Mouse (Mus musculus) layer of hippocampus, adult 8-10 months (tissue): ENCODE measurements around the gene Phldb1. TPM values are rescaled to one million over a fixed set of nuclear protein-coding genes. Genes with fewer than 3 reads are reported as not detected.
A peak's percentile ranks its signal among the peaks of the same experiment; 100 is the strongest.
"Not testable (repeated sequence)": the region's sequence is repeated elsewhere in the genome, so short reads cannot be mapped to it uniquely, and the experiment has no call there.

Source experiments
- DNase-seq, 2 experiments: peaks; one replicate each; pipeline ENCODE4 v3.0.0; 2022; ENCODE audit warnings: low spot score in 2 of 2
- total RNA-seq, 4 experiments: library from RNA; stranded (reverse); gene quantifications; 2 replicates each; pipeline ENCODE4 v1.2.4; 2022

The Phldb1 gene
- total RNA-seq = 100 to 1,000 TPM in 2 of 4 experiments, 10 to 100 TPM in 2; 84.1 to 114 (median 102) TPM

DNA sequence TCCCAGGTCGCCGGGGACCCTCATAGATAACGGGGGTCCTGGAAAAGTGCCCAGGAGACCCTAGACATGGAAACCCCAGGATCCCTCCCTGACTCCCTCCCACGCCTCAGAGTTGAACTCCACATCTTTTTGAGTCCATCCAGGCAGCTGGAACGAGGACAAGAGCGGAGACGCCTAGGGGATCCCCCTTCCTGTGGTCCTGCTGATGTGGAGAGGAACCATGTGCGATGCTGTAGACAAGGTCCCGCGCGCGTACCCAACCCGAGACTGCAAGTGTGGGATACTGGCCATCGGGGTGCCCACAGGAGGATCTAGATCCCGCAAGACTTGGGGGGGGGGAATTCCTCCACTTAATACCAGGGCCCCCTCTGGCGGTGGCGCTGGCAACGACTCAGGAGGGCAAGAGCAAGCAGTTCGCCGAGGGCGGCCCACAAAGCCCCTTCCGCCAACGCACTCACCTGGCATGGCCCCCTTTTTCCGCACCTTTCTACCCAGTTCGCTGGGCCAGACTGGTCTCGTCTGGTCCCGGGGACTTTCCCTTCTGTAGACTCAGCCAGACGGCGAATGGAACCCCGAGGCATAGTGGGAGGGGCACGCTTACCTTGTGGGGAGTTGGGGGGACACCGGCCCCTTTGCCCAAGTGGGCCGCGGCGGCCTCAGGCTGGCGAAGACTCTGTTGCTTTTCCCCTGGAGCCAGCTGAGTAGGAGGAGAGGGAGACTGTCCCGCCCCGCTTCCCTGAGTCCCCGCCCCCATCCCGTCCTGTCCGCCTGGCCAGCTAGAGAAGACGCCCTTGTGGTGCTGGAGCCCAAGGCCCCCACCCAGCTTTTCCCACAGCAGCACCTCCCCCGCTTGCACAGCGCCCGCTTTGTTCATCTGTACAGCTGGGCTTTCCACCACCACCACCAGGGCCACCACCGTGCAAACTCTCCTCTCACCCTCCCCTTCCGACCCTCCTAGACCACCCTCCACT lies at the start of gene Phldb1:
Gene Phldb1, minus strand, starts transcription at position 675 of the 971 bp plus-strand sequence.
- DNase-seq = peak in 1 of 2 experiments; percentile 71

DNA sequence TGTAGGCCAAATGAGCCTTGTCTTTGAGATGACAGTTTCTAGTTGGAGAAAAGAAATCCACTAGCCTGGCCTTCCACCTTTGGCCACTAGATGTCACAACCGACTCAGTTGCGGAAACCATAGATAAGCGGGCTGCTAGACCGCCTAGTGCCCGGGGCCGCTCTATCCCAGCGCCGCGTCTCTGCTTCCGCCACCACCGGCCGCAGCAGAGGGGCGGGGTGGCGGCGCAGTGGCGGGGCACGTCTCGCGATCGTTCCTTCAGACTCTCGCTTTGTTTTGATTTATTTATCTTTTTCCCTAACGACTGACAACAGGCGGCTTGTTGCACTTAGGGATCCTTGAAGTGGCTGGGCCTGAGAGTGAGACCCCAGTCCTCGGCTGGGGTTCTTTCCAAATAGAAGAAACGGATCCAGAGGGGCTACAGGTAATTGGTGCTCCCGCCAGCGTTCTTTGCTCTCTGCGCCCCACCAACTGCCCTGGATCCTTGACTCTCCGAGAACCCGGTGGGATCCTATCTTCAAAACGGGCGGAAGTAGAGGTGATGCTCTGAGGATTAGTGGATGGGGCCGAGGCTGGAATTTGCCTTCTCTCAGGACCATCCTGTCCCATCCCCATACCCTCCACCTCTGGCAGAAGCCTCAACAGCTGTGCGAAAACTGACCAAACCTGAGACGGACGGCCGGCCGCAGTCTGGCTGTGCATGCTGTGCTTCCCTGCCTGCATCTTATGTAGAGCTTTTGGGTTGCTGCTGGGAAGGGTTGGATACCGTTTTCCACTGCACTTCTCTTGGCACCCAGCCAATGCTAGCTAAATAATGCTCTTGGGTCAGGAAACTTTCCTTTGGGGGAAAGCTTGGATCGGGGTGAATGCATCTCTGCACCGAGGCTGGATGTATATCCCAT lies 38.0 kb upstream of the Phldb1 start:
- DNase-seq = peak; percentile 89 to 94

DNA sequence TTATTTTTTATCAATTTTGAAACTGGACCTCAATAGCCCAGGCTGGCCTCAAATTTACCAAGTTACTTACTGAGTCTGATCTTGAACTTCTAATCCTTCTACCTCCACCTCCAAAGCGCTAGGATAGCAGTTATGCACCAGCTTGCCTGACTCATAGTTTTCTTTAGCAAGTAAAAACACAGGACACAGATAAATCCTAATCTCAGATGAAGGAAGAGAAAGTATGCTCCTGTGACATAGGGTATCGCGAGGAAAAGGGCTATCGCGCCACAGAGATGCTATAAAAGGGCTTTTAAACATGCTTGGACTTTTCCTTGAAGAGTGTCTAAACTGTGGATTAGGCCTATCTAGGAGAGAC lies 37.4 kb upstream of the Phldb1 start:
- no peak for DNase-seq

DNA sequence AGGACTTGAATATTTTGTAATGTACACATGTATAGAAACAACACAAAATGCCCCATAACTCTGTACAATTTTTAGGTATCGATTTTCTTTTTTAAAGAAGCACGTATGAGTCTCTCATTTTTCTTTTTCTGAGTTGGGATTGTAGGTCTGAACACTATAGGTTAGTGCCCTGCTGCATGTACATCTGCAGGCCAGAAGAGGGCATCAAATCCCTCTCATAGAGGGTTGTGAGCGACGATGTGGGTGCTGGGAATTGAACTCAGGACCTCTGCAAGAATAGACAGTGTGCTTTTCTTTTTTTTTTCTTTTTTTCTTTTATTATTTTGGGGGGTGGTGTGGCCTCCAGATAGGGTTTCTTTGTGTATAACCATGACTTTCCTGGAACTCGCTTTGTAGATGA lies 36.4 kb upstream of the Phldb1 start:
- no peak for DNase-seq

DNA sequence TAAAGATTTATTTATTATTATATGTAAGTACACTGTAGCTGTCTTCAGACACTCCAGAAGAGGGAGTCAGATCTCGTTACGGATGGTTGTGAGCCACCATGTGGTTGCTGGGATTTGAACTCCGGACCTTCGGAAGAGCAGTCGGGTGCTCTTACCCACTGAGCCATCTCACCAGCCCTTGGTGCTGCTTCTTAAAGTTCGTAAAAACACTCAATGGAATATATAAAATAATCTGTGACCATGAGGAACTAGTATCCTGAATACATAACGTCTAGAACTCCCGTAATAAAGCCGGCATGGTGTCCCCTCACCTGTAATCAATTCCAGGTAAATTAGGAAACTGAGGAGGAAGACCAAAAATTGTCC lies 33.0 kb upstream of the Phldb1 start:
- not testable (repeated sequence) for DNase-seq

DNA sequence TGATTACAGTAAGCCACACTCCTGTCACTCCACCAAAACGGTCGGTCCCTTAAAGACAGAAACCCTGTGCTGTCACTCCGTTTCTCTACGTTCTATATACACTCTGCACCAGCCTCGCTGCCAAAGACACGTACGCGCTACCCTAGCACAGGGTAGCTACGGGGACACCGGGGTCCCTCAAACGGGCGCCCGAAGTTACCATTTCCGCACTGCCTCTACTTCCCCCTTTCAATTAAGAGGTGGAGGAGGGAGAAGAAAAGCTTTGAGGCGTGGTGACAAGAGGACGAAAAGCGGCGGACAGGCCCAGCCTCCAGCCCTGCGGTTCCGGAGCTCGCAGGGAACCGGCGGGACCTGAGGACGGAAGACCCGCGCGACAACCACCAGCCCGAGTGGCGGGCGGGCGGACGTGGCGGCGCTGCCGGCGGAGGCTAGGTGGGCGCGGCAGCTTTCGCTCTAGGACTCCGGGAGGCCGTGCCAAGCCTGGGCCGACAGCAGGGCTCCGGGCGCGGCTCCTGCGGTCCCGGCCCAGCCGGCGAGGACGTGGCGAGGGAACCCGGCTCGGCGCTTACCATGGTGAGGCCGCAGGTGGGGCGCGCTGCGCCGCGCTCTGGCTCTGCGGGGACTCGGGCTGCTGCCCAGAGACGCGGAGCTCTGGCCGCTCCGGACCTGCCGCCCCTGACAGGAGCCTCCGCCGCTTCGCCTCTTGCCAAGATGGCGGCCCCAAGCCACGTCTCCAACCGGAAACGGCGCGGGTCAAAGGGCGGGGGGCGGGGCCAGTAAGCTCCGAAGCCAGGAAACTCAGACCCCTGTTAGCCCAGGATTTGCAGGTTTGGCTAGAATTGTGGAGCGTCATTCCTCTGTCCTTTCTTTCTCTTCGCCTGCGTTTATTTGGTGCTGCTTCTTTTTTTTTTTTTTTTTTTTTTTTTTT lies 32.4 kb upstream of the Phldb1 start, which contains the start of the genes Arcn1 and Ift46:
Gene Arcn1, minus strand, starts transcription at position 745 of the 928 bp plus-strand sequence.
Gene Ift46, plus strand, starts transcription at position 808 of the 928 bp plus-strand sequence.
- peak; percentile 65 to 78 for DNase-seq

DNA sequence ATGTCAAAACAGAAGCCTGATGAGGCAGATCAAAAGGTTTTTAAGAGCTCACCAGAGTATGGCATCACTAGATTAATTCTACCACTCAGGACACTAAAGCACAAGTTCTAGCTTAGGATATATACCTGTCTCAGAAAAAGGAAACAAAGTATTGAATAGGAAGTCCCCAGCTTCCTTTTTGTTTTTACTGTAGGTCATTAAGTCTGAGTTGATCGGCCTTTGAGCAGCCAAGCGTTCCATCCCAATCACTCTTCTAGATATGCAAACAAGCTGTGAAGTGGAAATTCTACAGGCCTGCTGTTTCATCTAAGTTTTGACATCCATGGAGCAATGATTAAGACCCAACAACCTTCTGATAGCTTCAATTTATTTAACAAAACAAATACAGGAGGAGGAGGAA lies 25.9 kb upstream of the Phldb1 start:
- DNase-seq = no peak

DNA sequence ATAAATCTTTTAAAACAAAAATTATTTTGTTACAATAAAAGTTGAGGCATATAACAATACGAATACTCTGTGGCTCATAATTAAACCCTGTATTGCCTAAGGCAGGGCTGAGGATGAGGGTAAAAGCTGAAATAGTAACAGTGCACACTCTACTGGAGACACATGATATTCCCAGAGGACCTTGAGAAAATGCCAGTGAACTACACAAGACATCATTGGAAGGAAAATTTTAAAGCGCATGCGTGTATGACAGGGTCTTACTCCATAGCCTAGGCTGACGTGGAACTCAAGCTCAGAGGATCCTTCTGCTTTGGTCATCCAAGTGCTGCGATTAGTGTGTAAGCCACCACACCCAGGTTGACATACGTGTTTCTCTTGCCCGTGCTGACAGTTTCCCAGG lies 13.5 kb upstream of the Phldb1 start:
- DNase-seq = no peak

DNA sequence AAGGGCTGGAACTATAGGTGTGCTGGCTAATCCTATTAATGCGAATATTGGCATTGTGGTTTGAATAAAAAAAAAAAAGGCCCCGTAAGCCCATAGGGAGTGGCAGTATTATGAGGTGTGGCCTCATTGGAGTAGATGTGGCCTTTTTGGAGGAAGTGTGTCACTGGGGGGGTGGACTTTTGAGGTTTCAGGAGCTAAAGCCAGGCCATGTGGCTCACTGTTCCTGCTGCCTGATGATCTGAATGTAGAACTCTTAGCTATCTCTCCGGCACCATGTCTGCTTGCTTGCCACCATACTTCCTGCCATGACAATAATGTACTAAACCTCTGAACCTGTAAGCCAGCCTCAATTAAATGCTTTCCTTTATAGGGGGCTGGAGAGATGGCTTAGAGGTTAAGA lies 12.3 kb upstream of the Phldb1 start:
- no peak for DNase-seq

DNA sequence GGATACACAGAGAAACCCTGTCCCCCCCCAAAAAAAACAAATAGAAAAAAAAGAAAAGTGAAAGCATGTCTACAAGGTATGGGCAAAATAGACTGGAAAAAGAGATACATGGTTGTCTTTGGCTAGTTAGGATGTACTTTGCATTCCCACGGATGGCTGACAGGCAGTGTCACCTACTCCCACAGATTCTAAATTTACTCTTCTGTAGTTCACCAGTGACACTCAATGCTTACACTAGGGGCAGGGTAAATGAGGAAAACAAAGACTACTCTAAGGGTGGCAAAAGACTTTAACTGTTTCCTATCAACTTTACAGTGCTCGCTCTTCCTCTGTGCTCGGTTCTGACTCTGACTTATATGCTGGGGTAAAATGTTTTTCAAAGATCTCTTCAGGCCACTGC lies 11.7 kb upstream of the Phldb1 start:
- DNase-seq = no peak

DNA sequence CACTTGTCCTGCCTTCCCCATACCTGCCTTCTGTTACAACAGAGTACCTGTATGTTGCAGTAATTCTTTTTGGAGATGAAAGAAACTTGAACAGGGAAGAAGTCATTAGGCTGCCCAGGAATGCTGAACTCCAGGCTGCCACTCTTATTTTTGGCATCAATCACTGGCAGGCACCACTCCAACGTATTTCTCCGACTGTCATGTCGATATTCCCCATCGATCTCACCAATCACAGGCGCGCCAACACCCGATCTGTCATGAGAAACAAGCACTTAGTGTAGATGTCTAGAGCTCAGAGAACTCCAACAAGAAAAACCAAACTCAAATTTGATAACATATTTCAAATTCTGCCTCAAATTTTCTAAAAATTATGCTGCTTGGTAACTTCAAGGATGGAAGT lies 10.4 kb upstream of the Phldb1 start:
- DNase-seq = no peak

DNA sequence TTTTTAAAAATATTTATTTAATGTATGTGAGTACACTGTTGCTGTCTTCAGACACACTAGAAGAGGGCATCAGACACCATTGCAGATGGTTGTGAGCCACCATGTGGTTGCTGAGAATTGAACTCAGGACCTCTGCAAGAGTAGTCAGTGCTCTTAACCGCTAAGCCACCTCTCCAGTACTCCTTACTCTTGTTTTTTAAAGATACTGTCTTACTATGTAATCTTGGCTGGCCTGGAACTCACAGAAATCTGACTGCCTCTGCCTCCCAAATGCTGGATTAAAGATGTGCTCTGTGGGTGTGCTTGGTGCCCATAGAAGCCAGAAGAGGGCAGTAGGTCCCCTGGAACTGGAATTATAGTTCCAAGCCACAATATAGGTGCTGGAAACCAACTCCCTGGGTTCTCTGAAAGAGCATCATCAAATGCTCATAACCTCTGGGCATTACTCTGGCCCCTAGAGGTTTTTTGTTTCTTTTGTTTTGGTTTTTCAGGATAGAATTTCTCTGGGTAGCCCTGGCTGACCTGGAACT lies 5.7 kb upstream of the Phldb1 start:
- DNase-seq = no peak

DNA sequence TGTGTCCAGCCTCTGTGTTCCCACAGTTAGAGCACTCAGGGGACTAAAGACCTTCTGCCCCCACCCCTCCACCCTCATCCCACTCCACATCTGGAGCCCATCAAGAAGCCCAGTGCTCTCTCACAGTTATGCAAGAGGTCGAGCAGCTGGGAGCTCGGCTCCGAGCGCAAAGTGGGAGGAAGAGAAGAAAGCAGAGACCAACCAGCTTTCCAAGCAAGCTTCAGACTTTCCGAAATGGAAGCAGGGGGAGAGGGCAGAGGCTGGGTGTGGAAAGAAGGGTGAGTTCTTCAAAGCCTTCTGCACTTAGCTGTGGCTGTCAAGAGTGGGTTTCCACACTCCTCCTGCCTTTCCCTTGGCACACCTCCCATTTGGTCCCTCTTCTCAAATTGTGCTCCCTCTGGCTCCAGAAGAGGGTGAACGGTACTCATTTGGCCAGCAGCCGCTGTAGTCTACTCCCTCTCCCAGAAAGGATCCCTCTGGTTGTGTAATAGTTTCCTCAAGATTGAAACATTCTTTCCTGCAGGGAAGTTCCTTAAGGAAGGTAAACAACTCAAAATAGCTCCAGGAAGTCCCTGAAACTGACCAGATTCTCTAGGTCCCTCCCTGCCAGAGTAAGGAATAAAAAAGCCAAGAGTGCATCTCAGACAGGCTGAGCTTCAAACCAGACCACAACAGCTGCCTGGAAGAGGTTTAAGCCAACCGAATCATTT lies 2.4 kb upstream of the Phldb1 start:
- no peak for DNase-seq

DNA sequence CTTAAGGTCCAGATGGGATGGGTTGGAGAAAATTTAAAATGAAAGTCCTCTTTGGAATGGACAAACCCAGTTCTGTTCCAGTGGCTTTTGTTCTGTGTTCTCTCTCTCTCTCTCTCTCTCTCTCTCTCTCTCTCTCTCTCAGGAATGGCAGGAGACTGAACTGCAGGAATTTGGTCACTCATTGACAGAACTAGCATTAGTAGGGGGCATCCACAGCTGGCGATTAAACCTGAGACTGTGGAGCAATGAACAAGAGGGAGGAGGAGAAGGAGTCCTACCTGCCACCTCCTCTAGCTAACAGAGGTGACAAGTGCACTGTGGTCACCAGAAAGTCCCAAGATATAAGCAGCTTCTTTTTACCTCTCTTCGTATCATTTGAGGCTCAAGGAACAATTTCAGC lies 1.3 kb upstream of the Phldb1 start:
- DNase-seq = no peak

DNA sequence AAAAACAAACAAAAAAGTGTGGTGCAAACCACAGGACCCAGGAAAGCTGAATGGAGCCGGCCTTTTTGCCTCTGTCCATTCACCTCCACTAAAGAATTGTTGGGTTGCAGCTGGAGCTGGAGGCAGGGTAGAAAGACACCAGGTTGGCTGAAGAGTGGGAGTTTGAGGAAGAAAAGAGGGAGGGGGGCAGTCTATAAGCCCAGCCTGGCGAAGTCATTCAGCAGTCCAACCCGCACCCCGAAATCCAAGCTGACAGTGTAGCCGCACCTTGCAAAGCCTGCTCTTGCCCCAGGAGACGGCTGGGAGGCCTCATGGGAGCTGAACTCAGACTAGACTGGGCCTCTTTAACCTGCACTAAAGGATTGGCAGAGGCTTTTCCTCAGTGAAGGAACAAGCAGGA lies 888 bp upstream of the Phldb1 start:
- DNase-seq = no peak

DNA sequence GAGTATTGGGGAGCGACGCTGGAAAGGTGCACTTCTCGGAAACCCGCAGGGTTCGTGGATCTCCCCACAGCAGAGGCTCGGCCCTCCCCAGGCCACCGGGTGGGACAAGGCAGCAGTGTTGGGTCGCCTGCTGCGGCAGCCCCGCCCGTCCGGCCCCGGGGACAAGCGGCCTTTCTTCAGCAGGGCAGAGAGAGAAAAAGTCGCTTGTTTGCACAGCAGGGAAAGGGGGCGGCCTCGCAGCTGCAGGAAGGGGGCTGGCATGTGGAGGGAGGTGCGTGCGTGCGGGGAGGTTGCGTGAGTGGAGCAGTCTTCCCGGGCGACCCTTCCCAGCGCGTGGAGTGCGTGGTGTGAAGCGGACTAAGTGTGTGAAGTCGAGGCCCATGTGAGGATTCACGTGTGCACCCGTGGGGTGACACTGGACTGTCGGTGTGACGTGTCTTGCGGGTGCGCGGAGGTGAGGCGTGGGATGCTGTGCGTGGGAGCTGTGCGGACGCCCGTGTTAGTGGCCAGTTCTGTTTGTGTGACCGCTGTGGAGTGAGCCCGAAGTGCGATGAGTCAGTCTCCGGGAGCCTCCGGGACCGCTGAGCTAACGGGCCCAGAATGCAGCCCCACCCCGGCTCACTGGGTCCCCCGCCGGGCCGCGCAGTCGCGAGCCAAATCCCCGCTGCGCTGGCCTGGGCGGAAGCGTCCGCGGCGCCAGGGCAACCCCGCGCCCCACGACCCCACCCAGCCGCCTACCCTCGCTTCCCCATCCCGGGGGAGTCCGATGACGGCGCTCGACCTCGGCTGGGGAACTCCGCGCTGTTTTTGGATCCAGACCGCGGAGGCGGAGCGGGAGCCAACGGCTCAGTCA lies 1.1 kb downstream of the Phldb1 start:
- peak in 1 of 2 experiments; percentile 56 for DNase-seq

DNA sequence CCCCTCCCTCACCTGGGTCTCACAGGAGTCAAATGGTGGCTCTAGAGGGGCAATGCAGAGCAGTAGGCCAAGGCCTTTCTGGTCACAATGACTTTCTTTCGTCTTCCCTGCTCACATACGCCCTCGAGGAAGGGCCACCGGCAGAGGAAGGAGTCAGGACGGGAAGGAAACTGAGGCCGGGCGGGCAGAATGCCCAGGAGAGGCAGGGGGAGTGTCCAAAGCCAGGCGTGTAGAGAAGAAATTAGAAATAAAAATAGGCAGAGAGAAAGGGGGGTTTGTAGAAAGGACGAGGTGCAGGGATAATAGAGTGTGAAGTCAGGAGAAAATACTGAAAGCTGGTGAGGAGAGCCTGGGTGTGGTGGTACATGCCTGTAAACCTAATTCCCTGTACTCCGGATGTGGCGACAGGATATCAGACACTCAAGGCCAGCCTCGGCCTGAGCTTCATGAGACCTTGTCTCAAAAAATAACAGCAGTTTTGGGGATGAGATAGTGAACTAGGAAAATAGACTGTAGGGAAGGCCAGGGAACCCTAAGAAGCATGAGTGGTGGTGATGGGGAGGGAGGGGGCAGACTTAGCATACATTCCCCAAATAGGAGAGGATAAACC lies 2.0 kb downstream of the Phldb1 start:
- no peak for DNase-seq

DNA sequence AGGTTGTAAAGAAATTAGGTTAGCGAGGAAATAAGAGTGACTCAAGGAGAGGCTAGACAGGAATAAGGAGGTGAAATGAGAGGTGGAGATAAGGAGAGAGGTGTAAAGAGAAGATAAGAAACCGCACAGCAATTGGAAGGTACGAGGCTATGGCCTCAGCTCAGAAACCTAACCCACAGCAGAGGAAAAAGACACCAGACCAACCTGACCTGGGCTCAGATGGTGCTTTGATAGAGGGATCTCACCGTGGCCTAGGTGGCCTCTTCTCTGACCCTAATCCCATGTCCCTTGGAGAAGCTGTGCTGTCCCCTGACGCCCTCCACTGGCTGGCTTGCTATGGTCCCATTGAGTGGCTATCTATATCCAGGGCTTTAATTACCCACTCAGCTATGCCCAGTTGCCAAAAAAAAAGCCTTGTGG lies 2.9 kb downstream of the Phldb1 start:
- no peak for DNase-seq

DNA sequence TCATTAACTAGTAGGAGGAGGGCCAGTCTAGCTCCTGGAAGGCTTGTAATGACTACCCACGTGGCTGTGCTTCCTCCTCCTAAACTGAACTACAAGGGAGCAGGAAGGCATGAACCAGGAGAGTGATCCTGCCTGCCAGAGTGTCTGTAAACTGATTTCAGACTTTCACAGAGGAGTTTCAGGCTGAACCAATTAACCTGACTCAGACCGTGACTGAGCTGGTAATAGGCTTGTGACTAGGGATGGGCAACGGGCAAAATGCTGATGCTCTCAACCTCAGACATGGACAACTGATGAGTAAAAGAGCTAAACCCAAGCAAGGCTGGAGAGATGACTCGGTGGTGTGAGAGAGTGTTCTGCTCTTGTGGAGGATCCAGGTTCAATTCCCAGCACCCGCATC lies 7.6 kb downstream of the Phldb1 start:
- no peak for DNase-seq
